Mouse (Mus musculus) forebrain, embryonic 14.5 days (tissue): ENCODE measurements at regions not wholly inside any gene's neighbourhood (a gene's known extent, or its start where the extent isn't known, plus 50 kb on each side); places are given as distances from the start of the nearest gene placed in this dataset.

Source experiments
- ATAC-seq: fragments of 200-750 bp; cut with Nextera tagmentation; 2 replicates; pipeline ENCODE4 v1.8.0; 2017; ENCODE audit warnings: mild to moderate bottlenecking, moderate library complexity
- DNase-seq: peaks from one replicate; pipeline ENCODE4 v3.0.0-alpha.2; 2015; ENCODE audit warnings: low spot score
- H3K27ac ChIP-seq: fragments of 300-500 bp; sonication (generic); 2 replicates; pipeline ENCODE4 v1.5.1; 2014; ENCODE audit warnings: low read depth, mild to moderate bottlenecking, control low read depth, low read length, moderate library complexity
- H3K27me3 ChIP-seq: fragments of 300-500 bp; sonication (generic); replicated peaks from 2 replicates; pipeline ENCODE4 v1.6.1; 2014; ENCODE audit warnings: low read length, control low read depth, mixed read lengths; ENCODE audit not compliant: control insufficient read depth, insufficient read depth
- H3K36me3 ChIP-seq: fragments of 300-500 bp; sonication (generic); 2 replicates; pipeline ENCODE4 v1.6.1; 2014; ENCODE audit warnings: low read length, control low read depth; ENCODE audit not compliant: control insufficient read depth, insufficient read depth
- H3K4me1 ChIP-seq: fragments of 300-500 bp; sonication (generic); 2 replicates; pipeline ENCODE4 v1.6.1; 2014; ENCODE audit warnings: antibody characterized with exemption, low read length, control low read depth; ENCODE audit not compliant: control insufficient read depth, insufficient read depth
- H3K4me2 ChIP-seq: fragments of 300-500 bp; sonication (generic); 2 replicates; pipeline ENCODE4 v1.6.1; 2014; ENCODE audit warnings: mild to moderate bottlenecking, control low read depth, low read length
- H3K4me3 ChIP-seq: fragments of 300-500 bp; sonication (generic); 2 replicates; pipeline ENCODE4 v1.5.1; 2014; ENCODE audit warnings: low read depth, low read length, control low read depth
- H3K9ac ChIP-seq: fragments of 300-500 bp; sonication (generic); 2 replicates; pipeline ENCODE4 v1.6.1; 2014; ENCODE audit warnings: mild to moderate bottlenecking, low read length, control low read depth, moderate library complexity
- H3K9me3 ChIP-seq: fragments of 300-500 bp; sonication (generic); replicated peaks from 2 replicates; pipeline ENCODE4 v1.6.1; 2016; ENCODE audit warnings: low read length, control low read depth, mixed read lengths; ENCODE audit not compliant: control insufficient read depth
- WGBS: fragments of 180-500 bp; shearing (Covaris S2); extraction: QIAGEN DNeasy Blood & Tissue Kit; methylation state at CpG from one replicate; pipeline ENCODE4 v1.1.7; 2014; 5-methylcytosine and 5-hydroxymethylcytosine counted together

GRCm38 (mm10) chr2:135577228-135577627 is 81.6 kb upstream of the Plcb4 start:
- H3K4me3 ChIP-seq = no peak overlapping the region
- no peak overlapping the region for H3K4me2 ChIP-seq
- no peaks in the 10 kb centered on the region for H3K4me1 ChIP-seq
- no peak for DNase-seq
- no peak for ATAC-seq
- H3K9ac ChIP-seq = no peak overlapping the region
- no peaks in the 10 kb centered on the region for H3K27me3 ChIP-seq
- no peaks in the 10 kb centered on the region for H3K36me3 ChIP-seq
- no peaks in the 10 kb centered on the region for H3K9me3 ChIP-seq
- H3K27ac ChIP-seq = no peak overlapping the region
- 90% methylated on average over 5 of the region's 5 CpGs for WGBS

GRCm38 (mm10) chr2:135578135-135578534 is 80.7 kb upstream of the Plcb4 start:
- H3K27ac ChIP-seq = no peak overlapping the region
- peak; percentile 42 for DNase-seq
- ATAC-seq = peak; percentile 44; the same call in 1 of the 2 replicates
- H3K9ac ChIP-seq = no peak overlapping the region
- no peak overlapping the region for H3K4me2 ChIP-seq
- WGBS = 50% methylated on average over 5 of the region's 5 CpGs
- no peaks in the 10 kb centered on the region for H3K27me3 ChIP-seq
- H3K4me3 ChIP-seq = no peak overlapping the region
- H3K4me1 ChIP-seq = no peaks in the 10 kb centered on the region
- no peaks in the 10 kb centered on the region for H3K9me3 ChIP-seq
- no peaks in the 10 kb centered on the region for H3K36me3 ChIP-seq

GRCm38 (mm10) chr2:135579514-135579913 is 79.3 kb upstream of the Plcb4 start:
- Histone ChIP-seq H3K4me1 (no peaks in the 10 kb centered on the region), H3K4me3 (no peak overlapping the region), H3K4me2 (no peak overlapping the region), H3K36me3 (no peaks in the 10 kb centered on the region), H3K27me3 (no peaks in the 10 kb centered on the region), H3K27ac (no peak overlapping the region), H3K9me3 (no peaks in the 10 kb centered on the region), H3K9ac (no peak overlapping the region)
- 92% methylated on average over 6 of the region's 6 CpGs for WGBS
- DNase-seq (no peak), ATAC-seq (no peak)

- Histone ChIP-seq H3K36me3 (no peaks in the 10 kb centered on the region), H3K27ac (no peak overlapping the region), H3K27me3 (no peaks in the 10 kb centered on the region), H3K4me2 (no peak overlapping the region), H3K9me3 (no peaks in the 10 kb centered on the region), H3K4me1 (no peaks in the 10 kb centered on the region), H3K4me3 (no peak overlapping the region), H3K9ac (no peak overlapping the region)
- DNase-seq (no peak), ATAC-seq (no peak)
- 77% methylated on average over 4 of the region's 4 CpGs for WGBS
Measured at GRCm38 (mm10) chr2:135580051-135580450, 78.8 kb upstream of the Plcb4 start.

GRCm38 (mm10) chr2:135582341-135582740 is 76.5 kb upstream of the Plcb4 start:
- ATAC-seq = no peak

GRCm38 (mm10) chr2:135606306-135606705 is 52.5 kb upstream of the Plcb4 start:
- H3K36me3 ChIP-seq = no peaks in the 10 kb centered on the region
- no peak for DNase-seq
- no peak for ATAC-seq
- H3K9me3 ChIP-seq = no peaks in the 10 kb centered on the region
- no peak overlapping the region for H3K27ac ChIP-seq
- H3K4me3 ChIP-seq = no peak overlapping the region
- no peak overlapping the region for H3K9ac ChIP-seq
- no peaks in the 10 kb centered on the region for H3K4me1 ChIP-seq
- H3K27me3 ChIP-seq = no peaks in the 10 kb centered on the region; the same call in 1 of the 2 replicates
- H3K4me2 ChIP-seq = no peak overlapping the region

More at GRCm38 (mm10) chr2:135582341-135582740, 76.5 kb upstream of the Plcb4 start:
- no peak overlapping the region for H3K9ac ChIP-seq
- no peaks in the 10 kb centered on the region for H3K9me3 ChIP-seq
- H3K27ac ChIP-seq = no peak overlapping the region
- no peaks in the 10 kb centered on the region for H3K36me3 ChIP-seq
- no peak overlapping the region for H3K4me2 ChIP-seq
- no peaks in the 10 kb centered on the region for H3K4me1 ChIP-seq
- 7% methylated on average over 8 of the region's 8 CpGs for WGBS
- no peak overlapping the region for H3K4me3 ChIP-seq
- H3K27me3 ChIP-seq = no peaks in the 10 kb centered on the region
- DNase-seq = no peak
